Mouse (Mus musculus) megakaryocyte progenitor cell, adult 5-6 weeks (primary cell): ENCODE results near the gene Cdk6. TPM values are rescaled to one million over a fixed set of nuclear protein-coding genes. Genes with fewer than 3 reads are reported as not detected.
"Not testable (repeated sequence)": the region's sequence is repeated elsewhere in the genome, so short reads cannot be mapped to it uniquely, and the experiment has no call there.

Source experiments
- ATAC-seq: replicated peaks from 2 replicates; pipeline ENCODE4 v1.8.0; 2016; ENCODE audit warnings: mild to moderate bottlenecking, moderate TSS enrichment, inconsistent platforms; ENCODE audit not compliant: poor library complexity
- total RNA-seq, 2 experiments: library from RNA; stranded (forward) in 1 of 2; stranded (reverse) in 1 of 2; fragments of 157-497, 149-512 nt in 1 of 2; fragments of 200-1000 nt in 1 of 2; gene quantifications; 2 replicates each; pipeline versions ENCODE4 v1.2.3 to v1.2.4; 2015 to 2017

Gene Cdk6
- total RNA-seq, 2 experiments from 2014 or later = 138 to 285 TPM

DNA sequence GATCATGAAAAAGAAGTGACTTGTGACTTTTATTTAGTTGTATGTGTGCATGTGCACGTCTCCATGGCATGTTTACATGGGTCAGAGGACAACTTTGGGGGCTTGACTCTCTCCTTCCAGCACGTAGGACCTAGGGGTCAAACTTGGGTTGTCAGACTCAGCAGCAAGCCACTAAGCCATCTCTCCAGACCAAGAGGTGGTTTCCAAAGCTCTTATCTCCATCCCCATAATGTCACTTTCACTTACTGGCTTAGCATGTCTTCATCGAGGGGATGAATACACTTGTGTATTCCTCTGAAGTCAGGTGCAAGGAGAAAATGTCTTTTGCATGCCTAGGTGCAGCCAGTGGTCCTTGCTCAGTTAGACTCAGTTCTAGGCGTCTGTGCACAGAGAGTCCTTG is 163.2 kb downstream of the Cdk6 start:
- no peak for ATAC-seq

DNA sequence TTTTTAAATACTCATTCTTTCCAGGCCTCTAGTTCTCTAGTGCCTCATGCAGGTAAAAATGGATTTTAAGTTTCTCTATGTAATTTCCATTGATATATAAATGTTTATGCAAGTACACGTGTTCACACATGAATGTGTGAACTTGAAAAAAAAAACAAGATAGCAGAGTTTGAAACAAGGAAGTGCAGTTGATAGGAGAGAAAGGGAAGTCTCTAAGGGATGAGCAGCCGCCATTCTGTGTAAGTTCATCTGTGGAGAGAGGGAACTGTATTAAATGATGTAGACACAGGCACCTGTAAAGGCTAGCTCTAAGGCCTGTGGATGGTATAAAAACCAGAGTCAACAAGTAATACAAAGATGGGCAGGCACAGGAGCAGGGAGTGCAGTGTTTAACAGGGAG is 164.3 kb downstream of the Cdk6 start:
- no peak for ATAC-seq

DNA sequence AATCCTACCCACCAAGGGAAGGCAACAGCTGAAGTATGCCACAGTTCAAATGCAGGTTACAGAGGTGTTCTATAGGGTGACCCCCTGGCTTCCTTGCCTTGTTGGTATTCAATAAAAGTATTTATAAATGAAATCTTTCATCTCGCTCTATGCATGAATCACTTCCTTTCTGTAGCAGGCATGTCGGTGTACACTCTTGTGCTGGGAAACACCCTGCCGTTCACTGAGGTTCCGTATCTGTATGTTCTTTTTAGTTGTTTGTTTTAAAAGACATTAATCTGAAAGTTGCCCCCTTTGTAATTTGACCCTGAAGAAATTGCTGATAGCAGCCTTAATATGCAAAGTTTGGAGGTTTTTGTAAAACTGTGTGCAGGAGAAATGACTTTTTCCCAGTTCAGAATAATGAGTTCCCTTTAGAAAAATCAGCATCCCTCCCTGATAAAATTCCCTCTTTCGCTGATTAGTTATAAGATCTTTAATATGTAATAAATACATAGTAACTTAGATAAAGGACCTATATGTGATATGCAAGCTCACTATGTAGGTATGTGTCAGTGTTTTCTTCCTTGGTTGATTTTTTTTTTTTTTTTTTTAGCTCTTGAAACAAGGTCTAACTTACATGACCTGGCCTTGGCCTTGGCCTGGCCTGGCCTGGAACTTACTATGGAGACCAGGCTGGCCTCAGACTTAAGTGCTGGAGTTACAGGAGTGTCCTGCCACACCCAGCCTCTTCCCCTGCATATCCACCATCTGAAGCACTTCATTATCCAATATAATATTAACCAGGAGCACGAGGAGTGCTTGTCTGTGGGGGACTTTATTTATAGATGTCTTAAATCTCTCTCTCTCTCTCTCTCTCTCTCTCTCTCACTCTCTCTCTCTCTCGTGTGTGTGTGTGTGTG is 167.4 kb downstream of the Cdk6 start:
- no peak for ATAC-seq

DNA sequence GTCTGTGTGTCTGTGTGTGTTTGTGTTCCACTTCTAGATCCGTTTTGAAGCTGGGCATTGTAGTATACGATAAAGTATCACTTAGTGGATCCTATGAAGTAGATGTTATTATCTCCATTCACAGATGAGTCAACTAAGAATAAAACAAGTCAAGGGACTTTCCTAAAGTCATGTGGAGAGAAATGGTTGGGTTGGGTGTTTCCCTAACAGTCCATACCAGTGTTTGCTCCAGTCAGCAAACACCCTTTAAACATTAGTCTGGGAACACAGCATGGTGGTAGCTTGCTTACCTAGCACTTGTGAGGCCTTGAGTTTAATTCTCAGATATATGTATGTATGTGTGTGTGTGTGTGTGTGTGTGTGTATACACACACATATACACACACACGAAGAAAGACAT is 168.2 kb downstream of the Cdk6 start:
- 0 out of 2 replicates have a peak, but pooled peaks have one; percentile 5 for ATAC-seq

- ATAC-seq = no peak
Observed at GRCm38 (mm10) chr5:3511097-3511795, 170.0 kb downstream of the Cdk6 start.

GRCm38 (mm10) chr5:3512584-3512983 is 171.3 kb downstream of the Cdk6 start:
- ATAC-seq = peak; percentile 67

- ATAC-seq = peak; percentile 22
Observed at GRCm38 (mm10) chr5:3514901-3515311, 173.6 kb downstream of the Cdk6 start.

GRCm38 (mm10) chr5:3515477-3515876 is 174.2 kb downstream of the Cdk6 start:
- no peak for ATAC-seq

- ATAC-seq = peak; percentile 41
Observed at GRCm38 (mm10) chr5:3516481-3517075, 175.3 kb downstream of the Cdk6 start.

DNA sequence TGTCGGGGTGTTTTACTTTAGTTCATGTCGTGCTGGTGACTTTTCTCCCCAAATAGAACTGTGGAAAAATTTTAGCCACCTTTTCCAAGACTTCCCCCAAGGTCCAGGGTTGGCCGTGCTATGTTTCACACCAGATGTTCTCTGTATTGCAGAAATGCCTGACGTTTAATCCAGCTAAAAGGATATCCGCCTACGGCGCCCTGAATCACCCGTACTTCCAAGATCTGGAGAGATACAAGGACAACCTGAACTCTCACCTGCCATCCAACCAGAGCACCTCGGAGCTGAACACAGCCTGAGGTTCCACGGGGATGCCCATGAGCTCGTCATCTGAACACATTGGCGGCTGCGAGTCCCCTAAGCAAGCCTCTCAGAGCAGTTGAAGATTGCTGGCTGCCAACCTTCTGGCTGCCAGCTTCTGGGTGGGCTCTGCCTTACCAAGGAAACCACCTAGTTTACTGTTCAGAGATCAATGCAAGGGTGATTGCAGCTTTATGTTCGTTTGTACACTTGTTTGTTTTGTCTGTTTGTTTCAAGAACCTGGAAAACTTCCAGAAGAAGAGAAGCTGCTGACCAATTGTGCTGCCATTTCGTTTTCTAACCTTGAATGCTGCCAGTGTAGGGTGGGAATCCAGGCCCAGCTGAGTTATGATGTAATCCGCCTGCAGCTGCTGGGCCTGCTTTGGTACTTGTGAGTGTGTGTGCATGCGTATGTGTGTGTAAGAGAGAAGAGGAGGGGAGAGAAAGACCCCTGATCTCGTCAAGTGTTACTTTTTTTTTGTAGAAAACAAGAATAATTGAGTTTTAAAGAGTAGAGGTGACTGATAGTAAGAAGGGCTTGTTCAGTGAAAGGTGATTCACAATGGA is 179.4 kb downstream of the Cdk6 start:
- ATAC-seq = no peak

DNA sequence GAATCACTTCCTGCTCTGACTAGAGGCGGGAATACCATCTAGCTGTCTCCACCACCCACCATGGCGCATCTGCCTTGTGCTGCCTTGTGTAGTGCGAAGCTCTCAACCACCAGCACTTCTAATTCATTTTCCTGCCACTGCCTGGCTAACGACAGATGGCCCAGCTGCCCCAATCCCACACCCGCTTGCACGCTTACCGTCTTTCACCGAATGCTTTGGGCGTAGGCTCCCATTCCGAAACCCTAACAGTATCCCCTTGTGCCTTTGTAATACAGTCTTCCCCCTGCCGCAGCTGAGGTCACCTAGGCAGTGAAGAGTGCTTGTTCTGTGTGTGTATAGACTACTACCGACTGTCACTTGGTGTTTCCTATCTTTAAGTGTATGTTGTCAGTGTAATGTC is 180.5 kb downstream of the Cdk6 start:
- ATAC-seq = no peak

DNA sequence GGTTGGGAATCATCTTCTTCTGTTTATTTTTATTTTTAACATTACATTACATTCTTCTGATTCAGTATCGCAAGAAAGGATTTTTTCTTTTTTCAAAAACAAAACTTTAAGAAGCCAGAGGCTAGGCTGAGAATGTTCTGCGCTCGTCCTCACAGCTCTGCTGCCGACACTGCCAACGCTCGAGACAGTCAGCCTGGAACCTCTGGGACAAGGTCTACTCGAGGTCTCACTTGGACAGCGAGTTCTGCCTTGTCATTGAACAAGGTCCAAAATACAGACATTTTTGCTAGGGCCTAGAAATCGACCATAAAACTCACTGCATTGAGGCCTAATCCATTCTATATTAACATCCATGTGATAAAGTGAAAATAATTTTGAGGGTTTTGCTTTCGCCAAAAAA is 181.5 kb downstream of the Cdk6 start:
- ATAC-seq = no peak

- ATAC-seq = peak; percentile 19; the same call in 1 of the 2 replicates
Observed at GRCm38 (mm10) chr5:3527041-3527691, 185.9 kb downstream of the Cdk6 start.

- ATAC-seq = no peak
Observed at GRCm38 (mm10) chr5:3529585-3530189, 188.4 kb downstream of the Cdk6 start.

- ATAC-seq = not testable (repeated sequence)
Observed at GRCm38 (mm10) chr5:3532048-3532447, 190.8 kb downstream of the Cdk6 start.

- no peak for ATAC-seq
Observed at GRCm38 (mm10) chr5:3536592-3537212, 195.4 kb downstream of the Cdk6 start.

- ATAC-seq = peak; percentile 51
Observed at GRCm38 (mm10) chr5:3538505-3539472, 197.5 kb downstream of the Cdk6 start.

DNA sequence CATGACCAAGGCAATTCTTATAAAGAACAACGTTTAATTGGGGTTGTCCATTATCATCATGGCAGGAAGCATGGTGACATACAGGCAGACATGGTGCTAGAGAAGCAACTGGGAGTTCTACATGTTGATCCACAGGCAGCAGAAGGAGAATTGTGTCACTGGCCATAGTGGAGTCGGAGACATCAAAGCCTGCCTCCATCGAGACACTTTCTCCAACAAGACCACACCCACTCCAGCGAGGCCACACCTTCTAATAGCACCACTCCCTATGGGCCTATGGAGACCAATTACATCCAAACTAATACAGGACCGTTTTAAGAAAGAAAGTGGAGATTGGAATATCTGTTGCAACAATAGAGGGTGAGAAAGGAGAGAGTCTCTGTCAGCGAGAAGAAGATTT is 200.6 kb downstream of the Cdk6 start:
- no peak for ATAC-seq
